Mouse (Mus musculus) adrenal gland, postnatal 36 days (tissue): Measurements from ENCODE around the gene Gm11938. TPM values are rescaled to one million over a fixed set of nuclear protein-coding genes. Genes with fewer than 3 reads are reported as not detected.
A peak's percentile ranks its signal among the peaks of the same experiment; 100 is the strongest.
"Not testable (repeated sequence)": the region's sequence is repeated elsewhere in the genome, so short reads cannot be mapped to it uniquely, and the experiment has no call there.

Source experiments
- DNase-seq, 2 experiments: peaks; one replicate each; pipeline ENCODE4 v3.0.0; 2021; ENCODE audit warnings: mixed read lengths in 1 of 2
- long read RNA-seq, 2 experiments: library from polyadenylated mRNA; stranded (forward); transcript quantifications; one replicate each; pipeline ENCODE4 v2.0.0; 2021; ENCODE audit warnings: borderline sequencing depth in 2 of 2
- total RNA-seq, 2 experiments: library from RNA; stranded (reverse); gene quantifications; 2 replicates each; pipeline ENCODE4 v1.2.3; 2021

The Gm11938 gene
- not detected for total RNA-seq
- long read RNA-seq, experiment 1: 0 reads
- long read RNA-seq, experiment 2: 0 reads

DNA sequence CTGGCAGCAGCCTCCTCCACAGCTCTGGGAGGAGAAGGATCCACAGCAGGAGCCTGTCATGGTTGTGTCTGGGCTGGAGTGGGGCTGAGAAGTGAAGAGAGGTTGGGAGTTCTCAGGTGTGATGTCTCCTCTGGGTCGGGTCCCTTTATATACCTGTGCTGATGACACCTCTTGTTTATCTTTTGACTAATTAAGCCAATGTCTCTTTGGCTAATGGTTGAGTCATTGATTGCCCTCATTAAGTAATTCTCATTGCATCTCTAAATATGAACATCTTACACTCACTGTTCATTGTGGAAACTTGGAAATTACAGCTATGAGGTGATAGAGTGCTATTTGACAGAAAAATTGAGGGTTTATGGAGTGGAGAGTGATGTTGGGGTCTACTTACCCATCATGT is at the start of gene Gm11938:
TSS of gene Gm11938 (minus strand) at position 101 of the 400 bp plus-strand sequence.
- DNase-seq: not testable (repeated sequence)

DNA sequence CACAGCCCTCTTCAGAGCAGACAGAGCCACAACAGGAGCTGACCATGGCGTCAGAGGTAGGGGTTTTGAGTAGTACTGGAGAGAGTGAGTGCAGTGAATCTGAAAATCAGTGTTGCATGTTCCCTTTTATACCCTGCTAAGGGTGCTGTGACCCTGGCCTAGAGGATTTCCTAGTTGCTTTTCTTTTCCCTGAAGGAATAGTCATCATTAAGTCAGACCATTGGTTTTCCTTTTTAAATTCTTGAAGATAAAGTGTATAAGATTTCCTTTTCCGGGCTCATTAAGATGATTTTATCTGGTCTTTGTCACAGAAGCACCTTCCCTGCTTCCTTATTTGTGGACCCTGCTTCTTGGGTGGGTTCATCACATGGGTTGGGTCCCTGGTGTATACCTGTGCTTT is 47.0 kb upstream of the Gm11938 start, which contains the start of gene Gm11555:
TSS of gene Gm11555 (minus strand) at position 101 of the 400 bp plus-strand sequence.
- no peak for DNase-seq

DNA sequence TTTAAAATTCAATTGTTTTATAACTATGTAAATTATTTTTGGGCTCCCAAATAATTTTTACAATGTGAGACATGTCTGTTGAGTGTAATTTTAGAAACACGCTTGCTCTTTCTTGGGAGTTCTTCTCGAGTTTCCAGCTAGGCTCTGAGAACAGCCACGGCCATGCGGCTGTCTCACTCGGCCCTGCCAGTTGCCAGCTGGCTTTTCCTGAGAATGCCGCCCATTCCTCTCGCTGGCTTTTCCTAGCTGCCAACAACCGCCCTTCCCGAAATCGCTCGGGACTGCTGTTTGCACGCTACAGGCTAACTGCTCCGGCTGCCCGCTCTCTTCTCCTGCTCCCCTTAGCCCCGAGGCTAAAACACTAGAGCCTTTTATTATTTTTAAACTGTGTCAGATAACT is 43.3 kb upstream of the Gm11938 start:
- no peak for DNase-seq

DNA sequence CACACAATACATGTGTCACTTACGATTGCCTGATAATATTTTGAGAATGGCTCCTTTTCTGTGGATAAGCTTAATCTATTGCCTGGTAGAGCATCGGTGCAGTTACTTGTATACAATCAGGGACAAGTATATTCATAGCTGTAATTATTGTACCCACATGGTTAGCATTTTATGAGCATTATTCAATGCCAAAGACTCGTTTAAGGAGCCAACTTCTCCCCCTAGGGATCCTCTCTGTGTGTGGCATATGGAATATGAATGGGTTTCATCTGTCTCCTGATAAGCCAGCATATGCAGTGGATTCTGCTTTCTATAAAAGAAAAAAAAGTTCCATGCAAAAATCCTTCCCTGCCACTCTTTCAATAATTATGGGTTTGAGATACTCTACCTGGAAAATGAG is 41.2 kb upstream of the Gm11938 start:
- DNase-seq: no peak

DNA sequence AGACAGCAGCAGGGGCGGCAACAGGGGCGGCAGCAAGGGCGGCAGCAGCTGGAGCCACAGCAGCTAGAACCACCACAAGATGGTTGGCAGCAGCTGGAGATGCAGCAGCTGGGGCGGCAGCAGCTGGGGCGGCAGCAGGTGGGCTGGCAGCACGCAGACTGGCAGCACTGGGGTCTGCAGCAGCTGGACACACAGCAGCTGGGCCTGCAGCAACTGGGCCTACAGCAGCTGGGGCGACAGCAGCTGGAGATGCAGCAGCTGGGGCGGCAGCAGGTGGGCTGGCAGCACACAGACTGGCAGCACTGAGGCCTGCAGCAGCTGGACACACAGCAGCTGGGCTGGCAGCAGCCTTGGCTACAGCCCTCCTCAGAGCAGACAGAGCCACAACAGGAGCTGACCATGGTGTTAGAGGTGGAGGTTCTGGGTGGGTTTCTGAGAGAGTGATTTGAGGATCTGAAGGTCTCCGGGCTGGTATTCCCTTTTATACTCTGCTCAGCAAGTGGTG is 40.6 kb upstream of the Gm11938 start, which contains the start of gene Krtap4-7:
TSS of gene Krtap4-7 (minus strand) at position 455 of the 505 bp plus-strand sequence.
- DNase-seq: not testable (repeated sequence)

DNA sequence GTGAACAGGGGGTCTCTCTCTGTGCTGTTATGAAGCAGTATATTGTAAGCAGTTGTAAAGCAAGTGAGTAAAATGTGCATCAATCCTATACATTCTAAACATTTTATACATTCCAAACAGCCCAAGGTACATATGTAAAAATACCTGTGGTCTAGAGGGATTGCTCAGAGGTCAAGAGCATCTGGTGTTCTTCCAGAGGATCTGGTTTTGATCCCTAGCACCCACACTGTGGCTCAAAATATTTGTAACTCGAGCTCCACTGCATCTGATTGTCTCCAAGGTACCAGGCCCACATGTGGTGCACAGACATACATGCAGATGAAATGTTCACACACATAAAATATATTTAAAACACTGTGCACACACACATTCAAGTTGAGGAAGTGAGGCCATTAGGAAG is 37.8 kb upstream of the Gm11938 start:
- no peak for DNase-seq

DNA sequence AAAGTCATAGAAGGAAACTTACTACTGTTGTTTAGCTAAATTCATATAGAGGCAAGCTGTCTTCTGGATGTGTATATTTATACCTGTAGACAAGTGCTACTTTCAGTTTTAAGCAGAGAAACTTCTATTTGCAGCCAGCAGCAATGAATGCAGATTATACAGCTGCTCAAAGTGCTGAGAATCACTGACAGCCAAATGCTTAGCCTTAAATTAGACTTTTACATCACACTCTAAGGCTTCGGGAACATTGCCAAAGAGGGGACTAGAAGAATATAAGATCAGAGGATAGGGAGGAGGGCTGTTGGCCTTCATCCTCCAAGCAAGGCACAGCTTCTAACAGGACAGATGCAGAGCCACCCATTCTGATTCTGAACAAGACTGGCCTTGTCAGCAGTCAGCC is 34.0 kb upstream of the Gm11938 start:
- no peak for DNase-seq

DNA sequence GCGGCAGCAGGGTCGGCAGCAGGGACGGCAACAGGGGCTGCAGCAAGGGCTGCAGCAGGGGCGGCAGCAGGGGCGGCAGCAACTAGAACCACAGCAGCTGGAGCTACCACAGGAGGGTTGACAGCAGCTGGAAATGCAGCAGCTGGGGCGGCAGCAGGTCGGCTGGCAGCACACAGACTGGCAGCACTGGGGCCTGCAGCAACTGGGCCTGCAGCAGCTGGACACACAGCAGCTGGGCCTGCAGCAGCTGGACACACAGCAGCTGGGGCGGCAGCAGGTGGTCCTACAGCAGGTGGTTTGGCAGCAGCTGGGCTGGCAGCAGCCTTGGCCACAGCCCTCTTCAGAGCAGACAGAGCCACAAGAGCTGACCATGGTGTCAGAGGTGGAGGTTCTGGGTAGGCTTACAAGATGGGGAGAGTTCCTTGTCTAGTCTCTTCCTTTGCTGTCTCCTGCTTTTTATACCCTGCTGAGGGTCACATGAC is 31.6 kb upstream of the Gm11938 start, which contains the start of gene Krtap4-2:
TSS of gene Krtap4-2 (minus strand) at position 432 of the 482 bp plus-strand sequence.
- DNase-seq: no peak

DNA sequence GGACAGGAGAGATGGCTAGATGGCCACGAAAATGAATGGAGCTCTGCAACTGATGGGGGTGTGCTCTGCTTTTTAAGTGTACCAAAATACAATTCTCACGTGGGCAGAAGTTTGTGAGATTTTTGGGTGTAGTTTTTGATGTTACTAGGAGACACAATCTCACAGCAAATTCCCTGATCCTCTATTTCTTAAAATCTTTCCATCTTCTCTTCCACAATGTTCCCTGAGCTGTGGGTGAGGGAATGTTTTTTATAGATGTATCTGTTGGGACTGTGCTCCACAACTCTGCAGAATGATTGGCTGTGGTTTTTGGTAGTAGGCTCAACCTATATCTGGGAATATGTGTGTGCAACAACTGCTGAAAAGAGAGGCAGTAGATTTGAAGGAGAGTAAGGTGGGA is 30.2 kb upstream of the Gm11938 start:
- no peak for DNase-seq

DNA sequence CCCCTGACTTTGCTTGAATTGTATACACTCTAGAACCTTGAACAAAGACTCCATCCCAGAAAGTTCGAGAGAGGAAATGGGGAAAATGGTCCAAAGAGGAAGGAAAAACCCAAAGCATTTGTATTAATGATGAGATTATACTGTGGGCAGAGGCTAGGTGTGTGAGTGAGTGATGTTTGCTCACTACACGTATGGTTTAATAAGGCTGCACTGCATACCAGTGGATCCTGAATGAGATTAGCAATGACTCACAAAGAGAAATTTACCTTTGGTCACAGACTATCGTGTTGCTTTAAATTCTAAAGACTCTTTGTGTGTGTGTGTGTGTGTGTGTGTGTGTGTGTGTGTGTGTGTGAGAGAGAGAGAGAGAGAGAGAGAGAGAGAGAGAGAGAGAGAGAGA is 27.8 kb upstream of the Gm11938 start:
- no peak for DNase-seq

DNA sequence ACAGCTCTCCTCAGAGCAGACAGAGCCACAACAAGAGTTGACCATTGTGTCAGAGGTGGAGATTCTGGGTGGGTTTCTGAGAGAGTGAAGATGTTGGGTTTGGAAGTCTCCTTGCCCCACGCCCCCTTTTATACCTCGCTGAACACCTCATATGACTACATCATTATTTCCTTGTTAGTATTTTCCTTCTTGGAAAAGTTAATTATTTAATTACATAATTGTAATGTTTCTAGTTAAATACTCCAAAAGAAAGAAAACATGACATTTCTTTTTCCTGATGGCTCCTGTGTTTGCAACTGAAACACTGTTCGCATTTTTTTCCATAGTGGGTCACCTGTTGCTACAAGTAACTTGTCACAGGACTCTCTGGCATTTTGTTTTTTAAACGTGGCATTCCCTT is 25.0 kb upstream of the Gm11938 start, which contains the start of gene Krtap4-1:
TSS of gene Krtap4-1 (minus strand) at position 101 of the 400 bp plus-strand sequence.
- DNase-seq: no peak

DNA sequence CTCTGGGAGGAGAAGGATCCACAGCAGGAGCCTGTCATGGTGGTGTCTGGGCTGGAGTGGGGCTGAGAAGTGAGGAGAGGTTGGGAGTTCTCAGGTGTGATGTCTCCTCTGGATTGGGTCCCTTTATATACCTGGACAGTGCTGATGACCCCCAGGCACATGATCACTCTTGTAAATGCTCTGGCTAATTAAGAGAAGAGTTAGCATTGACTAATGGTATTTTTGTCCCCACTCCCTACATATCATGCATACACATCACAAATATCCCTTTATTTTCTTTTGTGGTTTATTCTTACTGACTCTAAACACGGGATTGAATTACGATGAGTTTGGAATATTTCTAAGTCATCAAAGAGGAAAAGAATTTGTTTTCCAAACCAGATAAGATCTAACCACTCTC is 17.2 kb upstream of the Gm11938 start, which contains the start of gene Gm11562:
TSS of gene Gm11562 (minus strand) at position 101 of the 400 bp plus-strand sequence.
- no peak for DNase-seq

DNA sequence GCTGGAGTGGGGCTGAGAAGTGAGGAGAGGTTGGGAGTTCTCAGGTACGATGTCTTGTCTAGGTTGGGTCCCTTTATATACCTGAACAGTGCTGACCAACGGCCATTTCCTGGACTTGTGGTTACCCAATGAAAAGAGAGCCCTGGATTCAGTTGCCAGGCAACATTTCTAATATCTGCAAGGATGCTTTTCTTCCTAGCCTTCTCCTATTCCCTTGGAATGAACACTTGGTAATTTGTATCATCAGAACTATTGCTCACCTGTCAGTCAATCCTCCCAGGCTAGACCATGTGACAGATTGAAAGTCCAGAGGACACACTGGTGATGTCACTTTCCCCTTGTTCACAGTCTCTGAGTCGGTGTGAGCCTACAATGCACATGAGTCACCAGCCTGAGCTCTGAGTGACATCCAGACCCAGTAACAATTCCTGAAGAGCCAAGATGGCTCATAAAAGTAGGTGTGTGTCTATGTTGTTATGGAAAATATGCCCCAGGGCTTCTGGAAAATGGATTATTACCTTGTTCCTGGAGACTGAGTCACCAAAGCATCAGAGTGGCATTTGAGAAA is 11.8 kb upstream of the Gm11938 start, which contains the start of gene Krtap2-4:
TSS of gene Krtap2-4 (minus strand) at position 51 of the 568 bp plus-strand sequence.
- DNase-seq: no peak

DNA sequence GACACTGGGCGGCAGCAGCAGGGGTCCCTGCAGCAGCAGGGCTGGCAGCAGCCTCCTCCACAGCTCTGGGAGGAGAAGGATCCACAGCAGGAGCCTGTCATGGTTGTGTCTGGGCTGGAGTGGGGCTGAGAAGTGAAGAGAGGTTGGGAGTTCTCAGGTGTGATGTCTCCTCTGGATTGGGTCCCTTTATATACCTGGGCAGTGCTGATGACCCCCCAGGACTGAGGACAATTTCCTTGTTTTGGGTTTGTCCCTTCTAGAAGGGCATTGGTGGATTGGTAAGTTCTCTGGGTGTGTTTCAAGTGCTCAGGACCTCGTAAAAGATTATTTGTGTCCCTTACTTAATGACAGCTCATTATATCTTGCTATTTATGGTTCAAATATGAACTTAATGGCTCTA is 7.0 kb upstream of the Gm11938 start, which contains the start of gene Gm11937:
TSS of gene Gm11937 (minus strand) at position 101 of the 400 bp plus-strand sequence.
- DNase-seq: not testable (repeated sequence)

DNA sequence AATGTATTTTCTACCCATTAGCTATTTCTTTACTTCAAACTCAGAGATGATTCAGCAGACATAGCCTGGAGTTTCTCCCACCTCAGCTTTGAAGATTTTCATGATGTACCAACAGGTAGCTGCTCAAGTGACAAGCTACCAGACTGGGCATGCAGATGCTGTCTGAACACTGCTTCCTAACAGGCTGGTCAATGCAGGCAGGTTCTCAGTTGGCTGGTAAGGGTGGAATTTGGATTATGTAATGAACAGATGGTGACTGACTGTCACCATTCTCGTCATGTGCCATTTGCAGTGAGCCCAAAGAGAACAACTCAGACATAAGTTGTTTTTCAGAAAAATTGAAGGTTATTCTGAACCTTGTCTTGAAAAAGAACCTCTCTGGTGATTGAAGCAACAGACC is 6.0 kb upstream of the Gm11938 start:
- DNase-seq: no peak

DNA sequence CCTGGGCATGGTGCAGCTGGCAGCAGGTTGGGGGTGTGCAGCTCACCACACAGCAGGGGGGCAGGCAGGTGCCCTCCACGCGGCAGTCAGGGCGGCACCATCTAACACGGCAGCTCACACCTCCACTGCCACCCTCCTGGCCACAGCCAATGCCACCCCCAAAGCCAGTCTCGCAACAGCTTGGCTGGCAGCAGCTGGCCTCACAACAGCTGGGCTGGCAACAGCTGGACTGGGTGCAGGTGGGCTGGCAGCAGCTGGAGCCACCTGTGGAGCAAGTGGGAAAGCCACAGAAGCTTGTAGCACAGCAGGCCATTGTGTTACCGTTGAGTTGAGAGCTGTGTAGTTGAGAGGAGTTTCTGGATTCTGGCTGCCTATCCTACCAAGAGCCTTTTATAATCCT is 5.4 kb downstream of the Gm11938 start, which contains the start of gene Krtap9-3:
TSS of gene Krtap9-3 (minus strand) at position 364 of the 400 bp plus-strand sequence.
- not testable (repeated sequence) for DNase-seq

DNA sequence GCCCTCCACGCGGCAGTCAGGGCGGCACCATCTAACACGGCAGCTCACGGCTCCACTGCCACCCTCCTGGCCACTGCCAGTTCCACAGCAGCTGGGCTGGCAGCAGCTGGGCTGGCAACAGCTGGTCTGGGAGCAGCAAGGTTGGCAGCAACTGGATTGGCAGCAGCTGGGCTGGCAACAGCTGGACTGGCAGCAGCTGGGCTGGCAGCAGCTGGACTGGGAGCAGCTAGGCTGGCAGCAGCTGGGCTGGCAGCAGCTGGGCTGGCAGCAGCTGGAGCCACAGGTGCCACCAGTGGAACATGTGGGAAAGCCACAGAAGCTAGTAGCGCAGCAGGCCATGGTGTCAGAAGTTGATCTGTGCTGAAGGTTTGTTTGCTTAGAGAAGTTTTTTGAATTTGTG is 12.1 kb downstream of the Gm11938 start, which contains the start of gene Krtap1-3:
TSS of gene Krtap1-3 (minus strand) at position 359 of the 400 bp plus-strand sequence.
- DNase-seq: no peak

DNA sequence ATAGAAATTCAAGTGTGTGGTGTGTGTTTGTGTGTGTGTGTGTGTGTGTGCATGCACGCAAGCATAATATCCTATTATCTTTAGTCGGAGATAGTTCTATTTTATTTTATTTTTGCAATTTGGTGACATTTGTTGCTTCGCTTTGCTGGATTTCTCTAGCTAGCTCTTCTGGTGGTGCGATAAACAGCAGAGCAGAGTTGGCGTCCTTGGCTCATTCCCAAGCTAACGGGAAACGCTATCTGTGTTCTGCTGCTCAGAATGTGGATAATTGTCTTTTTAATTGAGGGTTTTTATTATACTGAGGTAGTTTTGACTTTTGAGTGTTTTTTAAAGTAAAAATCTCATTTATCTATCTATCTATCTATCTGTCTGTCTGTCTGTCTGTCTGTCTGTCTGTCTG is 18.0 kb downstream of the Gm11938 start:
- DNase-seq: no peak

DNA sequence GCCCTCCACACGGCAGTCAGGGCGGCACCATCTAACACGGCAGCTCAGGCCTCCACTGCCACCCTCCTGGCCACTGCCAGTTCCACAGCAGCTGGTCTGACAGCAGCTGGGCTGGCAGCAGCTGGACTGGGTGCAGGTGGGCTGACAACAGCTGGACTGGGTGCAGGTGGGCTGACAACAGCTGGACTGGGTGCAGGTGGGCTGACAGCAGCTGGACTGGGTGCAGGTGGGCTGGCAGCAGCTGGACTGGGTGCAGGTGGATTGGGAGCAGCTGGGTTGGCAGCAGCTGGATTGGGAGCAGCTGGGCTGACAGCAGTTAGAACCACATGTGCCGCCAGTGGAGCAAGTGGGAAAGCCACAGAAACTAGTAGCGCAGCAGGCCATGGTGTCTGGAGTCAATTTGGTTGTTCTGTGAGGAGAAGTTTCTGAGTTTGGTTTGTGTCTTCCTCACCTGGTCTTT is 19.8 kb downstream of the Gm11938 start, which contains the start of gene Krtap1-4:
TSS of gene Krtap1-4 (minus strand) at position 410 of the 460 bp plus-strand sequence.
- no peak for DNase-seq

DNA sequence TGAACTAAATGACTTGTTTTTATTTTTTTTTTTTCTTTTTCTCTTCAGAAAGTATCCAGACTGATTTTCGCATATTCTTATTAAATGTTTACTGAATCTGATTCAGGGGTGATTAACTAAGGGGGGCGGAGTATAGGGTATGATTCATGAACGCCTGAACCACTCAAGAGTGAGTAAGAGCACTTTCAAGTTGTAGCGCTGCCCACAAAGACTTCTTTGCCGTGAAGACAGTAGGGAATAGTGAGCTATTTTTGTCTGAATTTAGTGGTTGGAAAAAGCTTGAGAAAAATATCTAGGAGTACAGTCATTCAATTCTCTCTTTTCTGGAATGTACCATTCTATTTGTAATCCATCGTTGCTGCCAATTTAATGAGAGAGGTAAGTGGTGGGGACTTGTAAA is 21.5 kb downstream of the Gm11938 start:
- DNase-seq: no peak

DNA sequence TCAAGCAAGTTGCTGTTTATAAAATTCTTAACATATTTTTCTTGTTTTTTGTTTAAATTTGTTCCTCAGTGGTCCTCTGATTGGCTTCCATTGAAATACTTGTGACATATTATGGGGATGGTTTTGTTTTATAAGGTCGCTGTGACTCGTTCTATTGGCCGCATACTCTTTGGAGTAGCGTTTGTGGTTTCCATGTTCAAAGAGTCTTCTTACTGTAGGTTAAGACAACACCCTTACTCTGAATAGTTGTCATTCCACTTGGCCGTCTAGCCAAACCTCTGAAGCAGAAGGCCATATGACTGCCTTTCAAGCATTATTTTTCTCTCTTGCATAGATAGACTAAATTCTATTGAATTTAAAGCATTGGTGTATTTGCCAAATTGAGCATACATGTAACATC is 22.1 kb downstream of the Gm11938 start:
- no peak for DNase-seq

DNA sequence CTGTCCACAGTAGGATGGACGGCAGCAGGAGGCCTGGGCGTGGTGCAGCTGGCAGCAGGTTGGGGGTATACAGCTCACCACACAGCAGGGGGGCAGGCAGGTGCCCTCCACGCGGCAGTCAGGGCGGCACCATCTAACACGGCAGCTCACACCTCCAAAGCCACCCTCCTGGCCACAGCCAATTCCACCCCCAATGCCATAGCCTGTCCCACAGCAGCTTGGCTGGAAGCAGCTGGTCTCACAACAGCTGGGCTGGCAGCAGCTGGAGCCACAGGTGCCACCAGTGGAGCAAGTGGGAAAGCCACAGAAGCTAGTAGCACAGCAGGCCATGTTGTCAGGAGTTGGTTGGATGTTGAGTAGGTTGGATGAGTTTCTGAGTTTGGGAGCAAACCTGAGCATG is 22.5 kb downstream of the Gm11938 start, which contains the start of gene Krtap1-5:
TSS of gene Krtap1-5 (minus strand) at position 381 of the 400 bp plus-strand sequence.
- DNase-seq: no peak

DNA sequence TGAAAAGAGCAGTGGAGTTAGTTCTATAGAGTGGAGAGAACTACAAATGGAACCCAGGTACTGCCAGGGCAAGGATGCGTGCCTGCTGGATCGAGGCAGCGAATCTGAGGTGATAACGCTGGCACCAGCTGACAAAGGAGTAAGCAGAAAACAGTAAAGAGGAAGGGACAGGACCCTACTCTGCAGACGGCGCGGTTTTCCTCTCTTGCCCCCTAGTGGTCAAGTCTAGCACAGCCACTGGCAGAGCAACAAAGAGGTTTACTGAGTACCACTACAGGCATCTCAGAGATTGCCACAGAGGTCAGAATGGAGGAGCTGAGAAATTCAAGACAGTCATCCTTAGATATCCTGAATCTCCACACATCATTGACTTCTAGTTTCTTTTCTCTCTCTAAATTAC is 29.0 kb downstream of the Gm11938 start:
- DNase-seq: peak; percentile 74 to 78
